Mouse (Mus musculus): ENCODE measurements around the gene Tmem53.
"Not testable (repeated sequence)": the region's sequence is repeated elsewhere in the genome, so short reads cannot be mapped to it uniquely, and the experiment has no call there.

Tmem53 gene

GRCm38 (mm10) chr4:117240867-117241266 is 10.9 kb upstream of the Tmem53 start:
- DNase-seq (ENCODE audit: extremely low read depth, insufficient read length, low spot score), result no peak

GRCm38 (mm10) chr4:117250982-117251381 is 769 bp upstream of the Tmem53 start:
- no peak for DNase-seq (ENCODE audit: extremely low read depth, insufficient read length, low spot score)

- no peak for DNase-seq (ENCODE audit: extremely low read depth, insufficient read length, low spot score)
Observed at GRCm38 (mm10) chr4:117252351-117252750, 600 bp downstream of the Tmem53 start.

- DNase-seq (ENCODE audit: extremely low read depth, insufficient read length, low spot score), result no peak
Observed at GRCm38 (mm10) chr4:117252755-117253154, 1.0 kb downstream of the Tmem53 start.

DNA sequence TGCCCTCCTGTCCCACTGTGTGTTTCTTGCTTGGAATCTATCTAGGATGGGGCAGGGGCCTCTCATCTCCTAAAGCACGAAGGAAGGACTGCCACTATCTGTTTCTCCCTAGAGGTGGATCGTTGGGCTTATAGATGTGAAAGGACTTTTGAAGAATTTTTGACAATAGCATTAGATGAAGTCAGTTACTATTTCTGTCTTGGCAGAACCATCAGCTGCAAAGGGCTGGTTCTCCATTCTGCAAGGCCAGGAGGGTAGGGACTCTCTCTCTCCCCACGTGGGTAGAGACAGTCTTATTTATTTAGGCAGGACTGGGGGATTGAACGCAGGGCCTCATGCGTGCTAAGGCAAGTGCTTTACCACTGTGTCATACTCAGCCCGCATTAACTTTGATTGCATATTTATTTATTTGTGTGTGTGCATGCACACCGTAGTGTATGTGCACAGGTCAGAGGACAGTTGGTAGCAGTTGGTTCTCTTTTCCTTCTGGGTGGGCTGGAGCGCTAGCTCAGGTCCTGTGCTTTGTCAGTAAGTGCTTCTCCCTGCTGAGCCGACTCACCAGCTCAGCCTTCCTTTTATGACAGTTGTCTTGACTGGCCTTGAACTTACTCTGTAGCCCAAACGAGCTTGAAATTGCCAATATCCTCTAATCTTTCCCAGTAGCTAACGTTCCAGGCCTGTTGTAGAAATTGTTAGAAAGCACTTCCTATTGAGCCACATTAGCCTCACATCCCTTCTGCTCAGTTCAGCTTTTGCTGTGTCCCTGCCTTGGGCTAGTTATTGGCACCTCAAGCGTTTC is 1.7 kb downstream of the Tmem53 start:
- no peak for DNase-seq (ENCODE audit: extremely low read depth, insufficient read length, low spot score)

DNA sequence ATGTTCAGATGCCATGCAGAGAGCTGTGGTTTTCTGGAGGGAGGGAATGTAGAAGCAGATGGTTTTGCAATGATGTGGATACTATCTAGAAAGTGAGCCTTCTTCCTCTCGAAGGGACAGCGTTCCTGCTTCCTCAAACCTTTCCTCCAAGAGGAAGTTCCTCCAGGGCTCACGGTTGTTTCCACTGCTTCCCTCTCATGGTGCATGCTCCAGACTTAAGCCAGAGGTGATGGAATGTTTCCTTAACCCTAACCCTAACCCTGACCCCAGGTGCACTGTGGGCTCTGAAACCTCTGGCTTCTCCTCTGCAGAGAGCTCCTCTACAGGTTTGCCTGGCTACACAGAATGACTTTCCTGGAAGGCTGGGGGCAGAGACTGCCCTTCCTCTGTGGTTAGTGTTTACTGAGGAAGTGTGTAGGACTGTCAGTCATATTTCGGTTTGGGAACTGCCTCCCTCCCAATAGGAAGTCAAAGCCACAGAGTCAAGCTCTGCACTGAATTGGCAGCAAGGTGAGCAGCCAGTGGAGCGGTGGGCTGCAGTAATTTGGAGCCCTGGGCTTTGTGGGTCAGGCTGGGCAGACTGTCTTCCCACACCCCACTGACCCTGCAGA is 2.4 kb downstream of the Tmem53 start:
- no peak for DNase-seq (ENCODE audit: extremely low read depth, insufficient read length, low spot score)

GRCm38 (mm10) chr4:117254672-117255071 is 2.9 kb downstream of the Tmem53 start:
- no peak for DNase-seq (ENCODE audit: extremely low read depth, insufficient read length, low spot score)

- not testable (repeated sequence) for DNase-seq (ENCODE audit: extremely low read depth, insufficient read length, low spot score)
Observed at GRCm38 (mm10) chr4:117259909-117260308, 8.2 kb downstream of the Tmem53 start.

DNA sequence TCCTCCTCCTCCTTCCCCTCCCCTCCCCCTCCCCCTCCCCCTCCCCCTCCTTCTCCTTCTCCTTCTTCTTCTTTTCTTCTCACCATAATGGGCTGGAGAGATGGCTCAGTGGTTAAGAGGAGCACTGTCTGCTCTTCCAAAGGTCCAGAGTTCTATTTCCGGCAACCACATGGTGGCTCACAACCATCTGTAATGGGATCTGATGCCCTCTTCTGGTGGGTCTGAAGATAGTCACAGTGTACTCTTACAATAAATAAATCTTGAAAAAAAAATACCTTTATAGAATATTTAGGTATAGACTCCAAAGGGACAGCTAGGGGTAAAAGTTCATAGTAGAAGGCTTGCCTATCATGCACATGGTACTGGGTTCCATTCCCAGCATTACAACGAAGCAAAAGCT is 9.5 kb downstream of the Tmem53 start:
- no peak for DNase-seq (ENCODE audit: extremely low read depth, insufficient read length, low spot score)

DNA sequence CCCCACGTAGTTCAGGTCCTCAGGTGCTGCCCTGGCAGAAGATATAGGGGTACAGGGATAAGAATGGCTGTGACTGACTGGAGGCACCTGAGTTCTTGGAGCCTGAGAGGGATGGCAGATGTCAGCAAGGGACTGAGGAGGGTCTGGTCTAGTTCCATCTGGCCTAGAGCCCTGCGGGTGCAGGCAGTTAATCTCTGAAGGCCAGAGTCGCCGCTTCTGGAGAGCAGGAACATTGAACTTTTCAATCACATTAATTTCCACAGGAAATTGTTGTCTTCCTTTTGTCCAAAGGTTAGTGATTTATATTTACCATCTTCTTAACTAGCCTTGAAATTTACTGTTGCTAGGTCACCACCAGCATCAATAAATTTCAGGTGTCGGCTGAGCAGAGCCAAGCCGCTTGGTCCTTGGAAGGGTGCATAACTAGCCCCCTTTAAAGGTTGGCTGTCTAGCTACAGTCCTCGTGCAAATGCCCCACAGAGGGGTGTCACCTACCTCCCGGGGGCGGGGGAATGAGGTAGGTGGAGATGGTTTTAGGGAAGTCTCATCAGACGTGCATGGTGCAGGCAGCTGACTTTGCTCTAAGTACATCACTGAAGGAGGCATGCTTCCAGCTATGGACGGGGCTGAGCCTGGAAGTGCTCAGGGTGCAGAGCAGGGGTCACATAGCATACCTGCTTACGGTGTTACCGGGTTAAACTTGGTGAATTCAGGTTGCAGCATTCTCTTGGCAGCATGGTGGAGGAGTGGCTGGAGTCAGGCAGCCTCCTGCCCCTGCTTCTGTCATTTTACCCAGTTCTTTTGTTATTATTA is 10.6 kb downstream of the Tmem53 start:
- no peak for DNase-seq (ENCODE audit: extremely low read depth, insufficient read length, low spot score)

DNA sequence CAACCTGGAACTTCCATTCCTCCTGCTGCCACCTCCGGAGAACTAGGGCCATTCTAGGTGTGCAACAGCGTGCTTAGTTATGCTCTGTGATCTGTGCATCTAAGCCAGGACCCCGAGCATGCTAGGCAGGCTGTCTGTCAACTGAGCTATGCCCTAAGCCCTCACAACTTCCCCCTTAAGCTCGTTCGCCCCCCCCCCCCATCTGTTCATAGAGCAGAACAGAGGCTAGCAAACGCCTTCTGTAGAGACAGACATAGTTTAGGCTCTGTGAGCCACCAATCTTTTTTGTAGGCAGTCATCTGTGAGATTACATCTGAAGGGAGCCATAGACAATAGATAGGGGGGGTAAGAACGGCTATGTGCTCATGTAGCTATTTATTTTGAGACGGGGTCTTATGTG is 11.2 kb downstream of the Tmem53 start:
- DNase-seq (ENCODE audit: extremely low read depth, insufficient read length, low spot score), result no peak

- no peak for DNase-seq (ENCODE audit: extremely low read depth, insufficient read length, low spot score)
Observed at GRCm38 (mm10) chr4:117267284-117267683, 15.5 kb downstream of the Tmem53 start.

DNA sequence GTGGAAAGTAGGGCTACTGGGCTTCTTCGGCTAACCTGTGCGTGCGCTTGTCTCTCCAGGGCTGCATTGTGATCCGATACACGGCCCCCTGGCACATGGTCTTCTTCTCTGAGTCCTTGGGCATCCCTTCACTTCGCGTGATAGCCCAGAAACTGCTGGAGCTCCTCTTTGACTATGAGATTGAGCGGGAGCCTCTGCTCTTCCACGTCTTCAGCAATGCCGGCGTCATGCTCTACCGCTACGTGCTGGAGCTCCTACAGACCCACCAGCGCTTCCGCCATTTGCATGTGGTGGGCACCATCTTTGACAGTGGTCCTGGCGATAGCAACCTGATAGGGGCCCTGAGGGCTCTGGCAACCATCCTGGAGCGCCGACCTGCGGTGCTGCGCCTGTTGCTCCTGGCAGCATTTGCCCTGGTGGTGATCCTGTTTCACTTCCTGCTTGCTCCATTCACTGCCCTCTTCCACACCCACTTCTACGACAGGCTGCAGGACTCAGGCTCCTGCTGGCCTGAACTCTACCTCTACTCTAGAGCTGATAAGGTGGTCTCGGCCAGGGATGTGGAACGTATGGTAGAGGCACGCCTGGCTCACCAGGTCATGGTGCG is 16.2 kb downstream of the Tmem53 start:
- DNase-seq (ENCODE audit: extremely low read depth, insufficient read length, low spot score), result no peak

- peak; percentile 34 for DNase-seq (ENCODE audit: extremely low read depth, insufficient read length, low spot score)
Observed at GRCm38 (mm10) chr4:117270278-117270677, 18.5 kb downstream of the Tmem53 start.

DNA sequence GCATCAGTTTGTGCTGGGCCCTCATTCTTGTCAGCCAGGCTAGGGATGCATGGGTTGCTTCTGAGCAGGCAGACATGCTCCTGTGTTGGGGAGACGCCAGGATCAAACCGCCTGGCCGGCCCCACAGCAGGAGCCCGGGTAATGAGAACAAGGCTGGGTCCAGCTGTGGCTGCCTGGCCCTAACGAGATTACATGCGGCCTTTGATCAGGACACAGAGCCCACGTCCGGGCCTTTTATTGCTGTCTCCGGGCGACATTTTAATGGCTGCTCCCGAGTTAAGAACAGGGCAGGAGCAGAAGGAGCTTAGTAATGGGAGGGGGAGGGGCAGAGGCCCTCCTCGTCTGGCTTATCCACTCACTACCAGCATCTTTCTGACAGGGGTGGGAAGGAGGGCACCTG is 20.7 kb downstream of the Tmem53 start:
- DNase-seq (ENCODE audit: extremely low read depth, insufficient read length, low spot score), result no peak

DNA sequence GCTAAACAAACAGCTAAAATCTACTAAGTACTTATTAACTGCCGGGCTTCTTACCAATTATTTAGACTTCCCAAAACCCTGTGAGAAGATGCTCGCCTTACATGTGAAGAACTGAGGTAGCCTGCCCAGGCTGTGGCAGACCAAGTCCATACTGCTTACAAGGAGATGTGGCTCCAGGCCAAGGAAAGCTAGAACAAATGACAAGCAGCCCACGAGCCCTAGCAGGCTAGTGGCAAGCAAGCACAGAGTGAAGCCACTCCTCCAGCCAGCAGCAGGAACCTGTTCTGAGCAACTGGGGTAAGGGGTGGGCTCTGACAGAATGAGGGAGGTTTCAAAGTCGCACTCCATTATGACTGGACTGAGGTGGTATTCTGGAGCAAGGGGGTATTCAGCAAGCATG is 23.0 kb downstream of the Tmem53 start:
- DNase-seq (ENCODE audit: extremely low read depth, insufficient read length, low spot score), result no peak

- DNase-seq (ENCODE audit: extremely low read depth, insufficient read length, low spot score), result no peak
Observed at GRCm38 (mm10) chr4:117276281-117276711, 24.5 kb downstream of the Tmem53 start.

DNA sequence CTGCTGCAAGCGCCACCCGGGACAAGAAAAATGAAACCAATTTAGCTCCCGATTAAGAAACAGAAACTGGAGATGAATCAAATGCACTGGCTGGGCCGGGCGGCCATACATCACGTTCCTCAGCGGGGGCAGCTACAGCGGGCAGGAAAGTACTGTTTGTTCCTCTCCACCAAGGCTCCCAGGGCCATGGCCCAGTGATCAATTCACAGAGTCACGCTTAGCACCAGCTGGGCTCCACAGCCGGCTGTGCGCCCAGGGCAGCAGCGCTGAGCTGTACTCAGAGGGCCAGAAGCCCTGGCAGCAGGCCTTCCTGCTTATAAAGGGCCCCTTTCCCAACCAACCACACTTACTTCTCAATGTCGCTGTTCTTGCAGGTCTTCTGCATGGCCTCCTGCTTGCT is 25.3 kb downstream of the Tmem53 start:
- no peak for DNase-seq (ENCODE audit: extremely low read depth, insufficient read length, low spot score)

DNA sequence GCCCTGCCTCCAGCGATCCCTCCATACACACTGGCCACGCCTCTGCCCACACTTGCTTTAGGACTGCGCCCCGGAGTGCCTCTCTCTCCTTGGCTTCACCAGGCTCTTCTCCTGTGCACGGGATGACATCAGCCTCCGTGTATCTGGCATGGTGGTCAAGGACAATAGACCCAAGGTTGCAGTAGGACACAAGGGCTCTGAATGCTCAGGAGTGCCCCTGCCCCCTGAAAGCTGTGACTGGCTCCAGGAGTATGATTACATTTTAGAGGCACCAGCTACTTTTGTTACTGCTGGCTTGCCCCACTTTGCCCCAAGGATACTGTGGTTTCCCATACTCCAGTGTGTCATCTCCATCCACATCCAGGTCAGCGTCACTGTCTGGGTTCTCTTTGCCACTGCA is 25.9 kb downstream of the Tmem53 start:
- DNase-seq (ENCODE audit: extremely low read depth, insufficient read length, low spot score), result no peak

GRCm38 (mm10) chr4:117278381-117279252 is 26.9 kb downstream of the Tmem53 start:
- DNase-seq (ENCODE audit: extremely low read depth, insufficient read length, low spot score), result no peak
